Mouse (Mus musculus) cerebellum, adult 18-20 months (tissue): ENCODE measurements around the gene Haspin.

Experiments used
- DNase-seq, 2 experiments: peaks; one replicate each; pipeline ENCODE4 v3.0.0; 2021

The Haspin gene

DNA sequence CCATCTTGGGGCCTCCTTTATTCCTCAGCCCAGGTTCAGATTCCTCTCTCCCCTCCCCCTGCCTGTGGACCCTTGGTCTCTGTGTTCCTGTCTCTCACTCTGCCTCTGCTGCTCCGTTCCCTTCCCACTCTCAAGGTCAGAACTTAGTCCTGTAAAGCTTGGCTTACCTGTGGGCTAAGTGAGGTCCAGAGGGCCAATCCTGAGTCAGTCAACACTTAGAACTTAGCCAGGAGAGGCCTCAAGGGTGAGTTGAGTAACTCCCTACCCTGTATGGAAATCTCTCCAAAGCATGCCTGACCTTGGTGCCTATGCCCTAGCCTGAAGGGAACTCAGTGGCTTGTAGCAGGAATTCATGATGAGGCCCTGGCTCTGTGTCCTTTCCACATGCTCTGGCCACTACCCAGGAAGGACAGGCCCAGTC lies 6.2 kb upstream of the Haspin start:
- DNase-seq, result no peak

DNA sequence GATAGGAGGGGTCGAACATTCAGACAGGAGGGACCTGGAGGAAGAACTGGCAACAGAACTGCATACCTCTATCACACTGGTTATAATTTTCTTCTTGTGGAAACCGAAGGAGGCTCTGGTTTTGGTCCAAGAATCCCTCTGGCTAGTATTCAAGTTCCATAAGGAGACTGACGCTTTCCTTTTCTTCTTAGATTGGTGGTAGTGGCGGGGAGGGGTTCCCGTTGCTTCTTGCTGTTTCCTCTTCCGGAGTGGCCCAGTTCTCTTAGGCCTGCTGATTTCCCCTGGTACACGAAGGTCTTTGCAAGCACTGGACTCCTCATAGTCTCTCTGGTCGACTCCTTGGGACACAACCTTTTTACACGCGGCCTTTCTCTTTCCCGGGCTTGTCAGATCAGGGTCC lies 978 bp downstream of the Haspin start:
- no peak for DNase-seq

DNA sequence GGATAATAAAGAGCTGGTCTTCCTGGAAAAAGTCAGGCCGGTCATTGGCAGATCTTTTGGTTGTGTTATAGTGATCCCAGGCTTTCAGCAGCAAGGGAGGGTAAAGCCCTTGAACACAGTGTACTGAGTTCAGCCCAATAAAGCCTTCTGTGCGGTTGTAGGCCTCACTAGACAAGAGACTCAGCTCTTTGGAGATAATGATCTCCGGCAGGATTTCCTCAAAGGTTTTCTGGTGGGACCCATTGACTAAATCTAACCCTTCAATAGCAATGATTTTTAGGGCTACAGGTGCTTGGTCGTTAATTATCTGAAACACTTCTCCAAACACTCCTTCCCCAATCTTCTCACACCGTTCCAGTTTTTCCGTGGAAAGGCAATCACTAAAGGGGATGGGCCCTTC lies 1.5 kb downstream of the Haspin start:
- DNase-seq, result no peak

DNA sequence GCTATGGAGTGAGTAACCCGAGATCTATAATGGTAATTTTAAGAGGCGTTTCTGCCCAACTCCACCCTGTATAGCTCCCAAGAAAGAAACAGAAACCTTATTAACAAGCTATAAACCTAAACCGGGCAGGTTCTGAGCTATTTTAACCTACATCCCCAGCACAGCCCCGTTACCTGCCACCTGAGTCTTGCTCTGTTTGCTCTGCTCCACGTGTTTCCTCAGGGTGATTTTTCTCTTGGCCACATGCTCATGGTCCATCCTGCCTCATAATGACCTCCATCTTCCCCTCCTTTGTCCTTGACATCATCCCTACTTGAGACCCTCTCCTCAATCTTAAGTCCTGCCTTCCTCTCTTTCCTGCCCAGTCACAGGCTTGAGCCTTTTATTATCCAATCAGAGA lies 3.9 kb downstream of the Haspin start:
- DNase-seq, result no peak

DNA sequence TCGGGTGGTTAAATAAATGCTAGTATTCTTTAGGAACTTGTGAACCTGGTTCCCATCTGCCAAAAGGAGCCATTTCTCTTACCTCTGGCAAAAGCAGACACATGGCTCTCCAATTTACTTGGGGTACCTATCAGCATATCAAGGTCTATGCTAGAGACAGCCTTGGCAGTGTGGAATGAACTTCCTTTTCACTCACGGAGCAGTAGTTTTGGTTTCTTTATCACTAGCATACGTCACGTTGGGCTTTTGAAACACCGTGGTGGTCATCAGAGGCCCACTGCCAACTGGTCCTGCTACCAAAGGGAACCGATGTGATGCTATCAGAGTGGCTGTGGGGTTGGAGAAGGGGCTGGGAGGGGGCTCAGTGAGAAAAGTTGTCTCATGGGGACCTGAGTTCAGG lies 5.1 kb downstream of the Haspin start:
- no peak for DNase-seq

DNA sequence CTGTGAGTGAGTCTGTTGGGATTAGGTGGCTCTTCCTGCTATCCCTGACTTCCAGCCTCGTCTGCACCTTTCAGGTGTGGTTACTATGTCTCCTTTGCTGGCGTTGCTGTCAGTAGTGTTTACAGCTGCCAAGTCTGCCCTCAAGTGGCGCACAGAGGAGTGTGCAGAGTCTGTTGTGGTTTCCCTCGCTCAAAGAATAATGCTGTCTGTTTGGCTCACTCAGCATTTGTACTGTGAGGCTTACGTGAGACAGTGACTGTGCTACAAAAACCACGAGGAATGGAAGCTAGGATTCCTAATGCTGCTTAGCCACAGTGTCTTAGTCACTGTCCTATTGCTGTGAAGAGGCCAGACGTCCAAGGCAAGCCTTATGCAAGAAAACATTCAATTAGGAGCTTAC lies 7.1 kb downstream of the Haspin start:
- DNase-seq, result no peak

DNA sequence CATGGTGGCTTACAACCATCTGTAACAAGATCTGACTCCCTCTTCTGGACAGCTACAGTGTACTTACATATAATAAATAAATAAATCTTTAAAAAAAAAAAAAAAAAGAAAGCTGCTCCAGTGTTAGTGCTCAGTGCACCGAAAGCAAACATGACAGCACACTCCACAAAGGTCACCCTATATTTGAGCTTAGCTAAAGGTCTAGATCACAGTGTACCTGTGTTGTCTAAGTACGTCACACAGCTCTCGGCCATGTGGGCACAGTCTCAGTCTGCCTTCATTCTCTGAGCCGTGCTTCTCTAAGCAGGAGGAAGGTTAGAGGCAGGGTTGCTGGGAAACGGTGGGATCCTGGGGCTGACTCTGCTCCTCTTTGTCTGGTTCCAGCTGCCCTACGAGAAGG lies 11.6 kb downstream of the Haspin start:
- no peak for DNase-seq

DNA sequence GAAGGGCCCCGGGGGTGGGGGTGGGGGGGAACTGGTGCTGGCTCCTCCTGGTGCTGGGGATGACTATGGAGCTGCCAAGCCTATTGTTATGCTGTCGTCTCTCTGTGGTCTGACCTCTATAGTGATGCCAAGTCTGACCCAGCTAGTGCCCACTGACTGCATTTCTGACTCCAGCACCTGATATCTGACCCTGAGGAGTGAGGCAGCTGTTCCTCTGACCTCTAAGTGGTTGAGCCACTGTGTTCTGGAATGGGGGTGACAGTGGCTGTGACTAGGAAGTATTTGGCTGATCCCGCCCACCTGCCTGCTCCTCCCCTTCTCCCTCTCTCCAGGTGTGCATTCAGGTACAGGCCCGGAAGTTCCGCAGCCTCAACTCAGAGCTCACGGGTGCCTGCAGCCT lies 26.7 kb downstream of the Haspin start:
- DNase-seq, result no peak

DNA sequence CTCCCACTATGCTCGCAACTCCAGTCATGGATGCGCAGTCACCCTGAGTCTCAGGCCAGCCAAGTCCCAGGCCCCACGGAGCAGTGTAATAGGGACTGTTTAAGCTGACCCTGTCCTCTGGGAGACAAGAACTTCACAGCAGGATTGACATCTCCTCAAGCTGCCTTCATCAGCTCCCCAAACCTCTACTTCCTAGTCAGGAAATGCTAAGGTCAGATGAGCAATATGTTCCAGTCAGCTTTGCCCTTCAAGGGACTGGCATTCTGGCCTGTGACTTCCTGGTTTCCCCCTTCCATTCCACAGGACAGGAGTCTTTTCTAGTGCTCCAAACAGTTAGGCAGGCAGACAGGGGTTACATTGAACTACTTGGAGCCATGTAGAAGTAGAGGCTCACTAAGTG lies 28.2 kb downstream of the Haspin start:
- DNase-seq, result no peak

DNA sequence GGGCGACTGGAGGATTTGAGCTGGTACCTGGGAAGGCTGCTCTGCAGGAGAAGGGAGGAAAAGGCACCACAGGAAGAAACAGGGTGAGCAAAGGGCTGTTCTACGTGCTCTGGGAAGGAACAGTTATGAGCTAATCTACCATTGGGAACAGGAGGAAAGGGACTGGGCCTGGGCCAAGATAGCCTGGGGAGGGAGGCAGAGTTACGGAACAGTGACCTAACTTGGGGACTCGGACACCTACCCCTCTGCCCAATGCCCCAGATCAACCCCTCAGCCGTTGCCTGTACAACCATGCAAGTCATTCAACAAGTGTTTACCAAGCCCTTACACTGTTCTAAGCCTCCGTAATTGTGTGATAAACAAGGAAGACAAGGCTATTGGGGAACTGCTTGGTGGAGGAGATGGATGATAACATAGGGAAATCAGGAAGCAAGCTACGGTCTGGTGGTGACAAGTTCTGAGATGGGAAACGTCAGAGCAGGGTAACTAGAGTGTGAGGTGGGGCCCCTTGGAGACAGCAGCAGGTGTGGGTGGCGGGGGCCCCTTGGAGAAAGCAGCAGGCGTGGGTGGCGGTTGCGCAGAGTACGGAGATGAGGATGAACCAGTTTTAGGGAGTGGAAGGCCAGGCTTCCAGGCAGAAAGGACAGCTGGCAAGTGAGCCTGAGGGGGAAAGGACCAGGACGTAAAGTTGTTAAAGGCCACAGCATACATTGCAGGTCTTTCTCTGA lies 29.0 kb downstream of the Haspin start:
- no peak for DNase-seq

DNA sequence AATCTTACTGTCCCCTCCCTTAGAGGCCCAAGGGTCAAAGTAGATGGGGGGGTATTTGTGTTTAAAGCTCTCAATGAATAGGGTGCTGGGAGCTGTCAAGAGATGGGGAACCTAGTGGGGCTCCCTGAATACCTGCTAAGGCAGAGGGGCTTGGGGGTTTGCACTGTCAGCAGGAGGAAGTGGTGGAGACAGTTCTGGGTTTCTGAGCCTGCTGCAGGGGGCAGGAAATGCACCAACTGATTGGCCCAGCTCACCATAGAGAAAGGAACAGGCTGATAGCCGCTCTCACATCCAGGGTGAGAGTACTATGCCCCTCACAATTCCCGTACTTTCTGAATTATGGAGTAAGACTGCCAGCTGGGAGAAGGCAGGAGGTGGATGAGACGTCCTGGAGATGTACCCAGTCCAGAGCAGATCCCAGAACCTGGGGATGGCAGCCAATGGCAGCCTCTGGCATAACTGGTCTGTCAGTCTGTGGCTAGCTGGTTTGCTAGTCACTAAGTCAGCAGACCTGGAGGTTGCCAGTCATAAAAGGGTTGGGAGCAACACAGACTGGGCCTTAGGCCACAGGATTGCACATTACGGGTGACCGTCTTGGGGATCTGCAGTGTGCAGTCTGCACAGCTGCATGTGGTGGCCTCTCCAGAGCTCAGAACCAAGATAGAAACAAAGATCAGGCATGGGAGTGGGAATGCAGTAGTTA lies 29.7 kb downstream of the Haspin start:
- DNase-seq, result no peak

DNA sequence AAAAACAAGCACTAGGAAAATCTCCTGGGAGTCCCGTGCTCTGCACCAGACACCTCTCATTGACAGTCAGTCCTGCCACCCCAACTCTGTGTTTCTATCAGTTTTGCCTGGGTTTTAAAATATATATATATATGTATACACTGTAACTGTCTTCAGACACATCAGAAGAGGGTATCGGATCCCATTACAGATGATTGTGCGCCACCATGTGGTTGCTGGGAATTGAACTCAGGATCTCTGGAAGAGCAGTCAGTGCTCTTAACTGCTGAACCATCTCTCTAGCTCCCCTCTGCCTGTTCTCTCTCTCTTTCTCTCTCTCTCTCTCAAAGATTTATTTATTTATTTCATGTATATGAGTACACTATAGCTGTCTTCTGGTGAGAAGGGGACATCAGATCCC lies 30.7 kb downstream of the Haspin start:
- DNase-seq, result peak; percentile 26 to 34

DNA sequence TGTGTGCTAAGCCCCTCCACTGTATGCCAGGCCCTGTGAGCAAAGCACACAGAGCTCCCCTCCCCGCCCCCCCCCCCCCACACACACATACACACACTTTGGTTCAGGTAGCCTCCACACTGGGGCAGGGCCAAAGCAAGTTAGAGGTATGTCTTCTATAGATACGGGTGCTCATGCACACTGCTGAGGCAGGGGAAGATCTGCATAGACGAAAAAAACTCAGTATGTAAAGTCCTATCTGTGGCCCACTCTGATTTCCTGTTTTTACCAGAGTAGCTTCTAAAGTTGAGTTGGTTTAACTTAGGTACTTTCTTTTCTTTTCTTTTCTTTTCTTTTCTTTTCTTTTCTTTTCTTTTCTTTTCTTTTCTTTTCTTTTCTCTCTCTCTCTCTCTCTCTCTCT lies 32.8 kb downstream of the Haspin start:
- DNase-seq, result no peak

DNA sequence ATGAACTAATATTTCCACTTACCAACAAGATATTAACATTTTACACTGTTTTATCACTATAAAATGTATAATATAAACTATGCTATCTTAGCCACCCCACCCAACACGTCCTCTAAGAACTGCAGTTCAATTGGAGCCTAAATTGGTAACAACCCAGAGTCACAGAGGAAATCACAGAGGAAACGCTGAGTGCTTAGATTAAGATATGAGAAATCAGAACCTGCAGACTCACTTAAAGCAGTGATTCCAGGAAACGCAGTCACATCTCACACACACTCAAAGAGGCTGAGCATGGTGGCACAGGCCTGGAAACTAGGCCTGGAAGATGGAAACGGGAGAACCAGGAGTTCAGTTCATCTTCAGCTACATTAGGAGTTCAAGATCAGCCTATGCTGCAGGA lies 36.8 kb downstream of the Haspin start:
- no peak for DNase-seq

DNA sequence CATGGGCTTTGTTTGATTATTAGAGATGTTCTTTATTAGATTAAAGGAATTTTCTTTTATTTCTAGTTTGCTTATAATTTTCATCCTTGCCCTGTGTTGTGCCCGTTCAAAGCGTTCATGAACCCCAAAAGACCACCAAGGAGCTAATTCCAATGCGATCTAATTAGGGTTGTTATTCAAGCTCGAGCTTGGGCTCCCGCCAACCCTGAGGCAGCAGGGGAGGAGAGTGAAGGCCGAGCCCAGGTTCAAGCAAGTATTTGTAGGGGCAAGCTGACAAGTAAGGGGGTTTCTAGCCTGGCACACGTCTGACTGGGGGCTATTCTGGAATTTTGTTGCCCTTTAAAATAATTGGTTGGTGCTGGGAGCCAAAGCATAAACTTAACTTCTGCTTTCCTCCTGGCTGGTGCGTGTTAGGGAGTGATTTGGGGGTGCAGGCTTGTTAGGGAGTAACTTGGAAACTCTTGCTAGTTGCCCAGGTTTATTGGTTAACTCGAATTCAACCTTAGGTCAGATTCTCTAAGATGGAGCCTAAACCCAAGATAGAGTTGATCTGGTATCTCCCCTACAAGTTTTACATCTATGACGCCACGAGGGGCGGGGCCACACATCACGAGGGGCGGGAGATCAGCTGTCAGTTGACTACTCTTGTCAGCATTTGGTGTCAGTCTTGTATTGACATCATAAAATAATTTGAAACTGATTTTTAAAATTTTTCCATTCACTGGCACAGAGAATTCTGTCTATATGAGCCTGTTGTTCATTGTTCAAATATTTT lies 37.9 kb downstream of the Haspin start:
- no peak for DNase-seq

DNA sequence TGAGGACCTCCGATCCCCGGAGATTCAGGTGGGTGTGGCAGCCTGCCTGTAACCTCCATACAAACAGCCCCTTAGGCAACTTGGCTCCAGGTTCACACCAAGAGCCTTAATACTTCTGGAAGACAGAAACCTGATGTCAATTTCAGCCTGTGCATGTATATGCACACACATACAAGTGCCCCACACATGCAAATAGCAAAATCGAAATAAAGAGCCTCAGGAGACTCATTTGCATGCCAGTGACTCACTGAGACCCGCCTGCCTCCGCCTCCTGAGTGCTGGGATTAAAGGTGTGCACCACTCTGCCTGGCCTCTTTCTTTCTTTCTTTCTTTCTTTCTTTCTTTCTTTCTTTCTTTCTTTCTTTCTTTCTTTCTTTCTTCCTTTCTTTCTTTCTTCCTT lies 39.2 kb downstream of the Haspin start:
- no peak for DNase-seq

DNA sequence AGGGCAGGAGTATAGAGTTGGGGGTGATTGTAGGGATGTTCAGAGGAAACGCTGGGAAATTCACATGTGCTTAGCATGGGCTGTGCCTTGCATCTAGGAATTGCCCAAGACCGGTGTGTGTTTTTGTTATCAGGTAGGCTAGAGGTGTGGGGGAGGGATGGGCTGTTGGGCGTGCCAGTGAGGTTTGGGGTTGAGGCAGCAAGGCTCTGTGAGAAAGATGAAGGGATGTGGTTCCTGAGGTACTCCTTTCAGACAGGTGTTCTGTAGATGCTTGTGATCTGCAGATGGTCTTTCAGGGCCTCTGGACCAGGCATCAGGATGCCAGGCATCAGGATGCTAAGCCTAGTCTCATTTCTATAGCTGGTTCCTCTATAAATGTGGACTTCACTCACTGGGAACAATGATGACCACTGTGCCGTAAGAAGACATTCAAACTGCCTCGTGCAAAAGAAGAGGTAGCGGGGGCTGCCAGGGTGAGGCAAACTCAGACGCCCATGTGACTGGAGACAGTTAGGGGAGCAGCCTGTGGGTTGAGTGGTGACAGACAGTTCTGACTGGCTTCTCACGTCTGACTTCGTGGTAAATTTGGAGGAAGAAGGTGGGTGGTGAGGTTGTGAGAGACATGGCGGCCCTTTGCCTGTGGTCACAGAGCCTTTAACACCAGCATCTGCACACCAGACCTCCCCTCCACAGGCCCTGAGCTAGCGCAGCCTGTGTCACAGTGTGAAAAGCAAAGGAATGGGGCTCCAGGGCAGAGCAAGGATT lies 43.7 kb downstream of the Haspin start:
- DNase-seq, result no peak

DNA sequence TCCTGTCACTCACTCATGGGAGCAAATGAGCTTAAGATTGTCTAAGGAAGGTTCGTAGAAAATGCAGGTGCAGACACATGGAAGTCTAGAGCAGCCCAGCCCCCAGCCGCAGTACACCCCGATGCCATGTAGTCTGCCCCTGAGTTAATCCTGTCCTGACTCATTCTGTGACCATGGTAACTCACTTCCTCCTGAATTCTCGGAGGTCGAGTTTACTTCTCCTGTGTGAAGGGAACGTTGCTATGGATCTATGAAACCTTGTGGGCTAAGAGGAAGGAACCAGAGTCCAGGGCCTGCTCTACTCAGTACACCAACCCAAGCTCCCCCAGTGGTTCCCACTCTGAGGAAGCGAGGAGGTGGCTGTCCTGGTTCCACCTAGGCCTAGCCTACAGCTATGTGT lies 45.2 kb downstream of the Haspin start:
- no peak for DNase-seq

DNA sequence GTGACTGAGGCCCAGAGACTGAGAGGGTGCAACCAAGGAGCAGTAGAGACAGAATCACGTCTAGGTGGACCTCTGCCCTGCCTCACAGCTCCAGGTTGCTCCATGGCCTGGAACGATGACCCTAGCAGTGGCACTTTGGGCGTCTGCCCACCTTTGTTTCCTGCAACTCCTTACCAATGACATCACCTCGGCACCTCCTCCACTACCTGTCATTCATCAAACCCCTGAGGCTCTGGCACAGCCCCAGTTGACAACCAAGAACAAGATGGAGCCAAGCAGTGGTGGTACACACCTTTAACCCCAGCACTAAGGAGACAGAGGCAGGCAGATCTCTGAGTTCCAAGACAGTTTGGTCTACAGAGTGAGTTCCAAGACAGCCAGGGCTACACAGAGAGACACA lies 46.0 kb downstream of the Haspin start:
- no peak for DNase-seq

DNA sequence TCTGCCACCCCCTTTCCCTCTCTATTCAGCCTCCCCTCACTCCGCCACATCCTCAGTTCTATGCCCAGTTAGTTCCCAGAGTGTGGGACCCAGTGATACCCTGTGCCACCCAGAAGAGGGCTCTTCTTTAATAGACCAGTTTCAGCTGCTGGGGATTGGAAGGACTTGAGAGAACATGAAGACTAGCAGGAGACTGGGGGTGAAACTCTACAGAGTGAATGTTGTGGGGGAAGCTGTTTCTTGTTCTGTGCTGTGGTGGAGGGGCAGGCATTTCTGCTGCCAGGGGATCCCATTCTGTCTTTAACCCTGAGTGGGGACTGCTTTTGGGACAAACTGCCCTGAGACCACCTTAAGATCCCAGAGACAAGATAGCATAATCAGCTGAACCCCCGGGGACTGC lies 47.3 kb downstream of the Haspin start:
- no peak for DNase-seq

DNA sequence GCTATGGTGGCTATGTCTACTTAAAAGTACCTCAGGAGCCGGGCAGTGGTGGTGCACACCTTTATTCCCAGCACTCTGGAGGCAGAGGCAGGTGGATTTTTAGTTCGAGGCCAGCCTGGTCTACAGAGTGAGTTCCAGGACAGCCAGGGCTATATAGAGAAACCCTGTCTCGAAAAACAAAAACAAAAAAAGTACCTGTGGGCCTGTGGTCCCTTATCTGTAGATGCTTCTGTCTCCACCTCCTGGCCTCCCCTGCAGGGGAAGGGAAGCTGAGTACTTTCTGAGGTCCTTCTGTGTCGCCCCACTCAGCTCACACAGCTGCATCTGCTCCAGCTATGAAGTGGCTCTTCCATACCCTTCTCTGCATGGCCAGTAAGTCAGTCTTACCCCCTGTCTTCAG lies 47.8 kb downstream of the Haspin start, which contains the start of gene Itgae:
Gene Itgae (plus strand): TSS at position 301 of the 400 bp plus-strand sequence.
- no peak for DNase-seq

DNA sequence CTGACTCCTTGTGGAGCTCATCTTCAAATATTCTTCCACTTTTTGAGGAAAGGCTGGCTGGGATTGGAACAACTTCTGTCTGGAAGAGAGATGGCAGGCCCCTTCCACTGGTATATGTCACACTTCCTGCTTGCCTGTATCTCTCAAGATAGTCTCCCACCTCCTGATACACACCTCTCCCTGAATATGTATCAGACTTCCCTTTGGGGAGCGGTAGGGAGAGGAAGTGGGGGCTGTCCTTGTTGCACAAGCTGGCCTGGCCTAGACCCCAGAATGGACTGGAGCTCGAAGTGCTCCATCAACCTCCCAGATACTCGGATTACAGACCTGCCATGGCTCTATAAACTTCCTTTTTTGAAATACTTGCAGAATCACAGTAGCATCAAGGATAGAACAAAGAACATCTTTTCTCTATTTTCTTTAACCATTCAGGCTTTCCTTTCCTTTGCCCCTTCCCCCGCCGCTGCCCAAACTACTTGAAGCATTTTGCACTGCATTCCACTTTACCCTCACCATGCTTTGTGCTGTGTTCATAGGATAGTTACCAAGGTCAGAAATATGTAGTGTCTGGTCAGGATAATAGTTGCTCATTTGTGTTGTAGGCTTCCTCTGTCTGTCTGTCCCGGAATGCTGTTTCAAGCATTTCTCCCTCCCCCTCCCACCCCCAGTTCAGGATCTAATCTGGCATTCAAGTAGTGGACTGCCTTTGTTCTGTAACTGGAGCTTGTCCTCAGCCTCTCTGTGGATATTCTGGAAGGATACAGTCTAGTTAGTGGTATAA lies 50.2 kb downstream of the Haspin start:
- no peak for DNase-seq
